Mouse (Mus musculus) B cell, adult 2 months (primary cell): ENCODE measurements at regions not wholly inside any gene's neighbourhood (a gene's known extent, or its start where the extent isn't known, plus 50 kb on each side); places are given as distances from the start of the nearest gene placed in this dataset.

ENCODE experiments used
- DNase-seq, 2 experiments: peaks; one replicate each; pipeline ENCODE4 v3.0.0; 2022

- DNase-seq, result no peak
Observed at GRCm38 (mm10) chr13:92911660-92912284, 67.2 kb downstream of the Mtx3 start.

GRCm38 (mm10) chr13:92912661-92913060 lies 68.1 kb downstream of the Mtx3 start:
- DNase-seq, result no peak

DNA sequence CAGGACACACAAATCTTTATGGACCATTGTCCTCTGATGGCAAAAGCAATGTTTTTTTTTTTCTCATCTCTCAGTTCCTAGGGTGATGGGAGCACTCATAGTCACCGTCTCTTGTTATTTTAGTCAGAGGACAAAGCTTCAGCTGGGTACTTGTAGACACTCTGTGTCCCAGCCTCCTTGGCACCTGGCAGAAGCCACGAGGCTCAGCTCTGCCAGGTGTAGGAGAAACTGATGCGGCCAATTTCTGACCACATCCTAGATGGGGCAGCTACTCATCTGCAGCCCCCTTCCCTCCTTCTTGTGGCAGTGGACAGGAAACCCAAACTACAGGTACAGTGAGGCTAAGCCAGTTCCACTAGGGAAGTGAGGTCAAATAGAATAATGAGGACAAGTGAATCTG lies 70.1 kb downstream of the Mtx3 start:
- no peak for DNase-seq

DNA sequence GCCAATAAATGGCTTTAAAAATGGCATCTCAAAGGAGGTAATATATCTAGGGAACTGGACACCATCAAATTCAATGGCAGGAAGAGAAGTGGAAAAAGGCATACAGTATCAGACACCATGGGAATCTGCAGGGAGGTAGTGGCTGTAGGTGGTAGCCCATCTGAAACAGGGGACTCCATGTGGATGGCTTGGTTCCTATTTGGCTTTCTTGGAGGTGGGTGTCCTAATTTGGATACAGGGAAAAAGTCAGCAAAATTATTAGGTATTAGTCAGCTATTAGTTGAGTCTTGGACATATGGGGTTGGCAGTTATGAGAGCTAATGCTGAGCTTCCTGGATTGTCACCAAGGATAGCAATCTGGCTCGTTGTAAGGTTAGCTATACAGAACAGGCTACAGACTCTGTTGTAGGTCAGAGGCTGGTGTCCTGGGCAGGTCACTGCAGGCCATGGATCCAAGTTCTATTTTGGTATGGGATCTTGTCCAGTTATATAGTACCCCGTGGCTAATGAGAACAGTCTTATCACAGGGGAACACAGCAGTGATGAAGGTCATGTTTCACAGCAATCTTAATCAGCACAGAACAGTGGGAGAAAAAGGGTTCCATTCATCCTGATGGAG lies 70.8 kb downstream of the Mtx3 start:
- no peak for DNase-seq

DNA sequence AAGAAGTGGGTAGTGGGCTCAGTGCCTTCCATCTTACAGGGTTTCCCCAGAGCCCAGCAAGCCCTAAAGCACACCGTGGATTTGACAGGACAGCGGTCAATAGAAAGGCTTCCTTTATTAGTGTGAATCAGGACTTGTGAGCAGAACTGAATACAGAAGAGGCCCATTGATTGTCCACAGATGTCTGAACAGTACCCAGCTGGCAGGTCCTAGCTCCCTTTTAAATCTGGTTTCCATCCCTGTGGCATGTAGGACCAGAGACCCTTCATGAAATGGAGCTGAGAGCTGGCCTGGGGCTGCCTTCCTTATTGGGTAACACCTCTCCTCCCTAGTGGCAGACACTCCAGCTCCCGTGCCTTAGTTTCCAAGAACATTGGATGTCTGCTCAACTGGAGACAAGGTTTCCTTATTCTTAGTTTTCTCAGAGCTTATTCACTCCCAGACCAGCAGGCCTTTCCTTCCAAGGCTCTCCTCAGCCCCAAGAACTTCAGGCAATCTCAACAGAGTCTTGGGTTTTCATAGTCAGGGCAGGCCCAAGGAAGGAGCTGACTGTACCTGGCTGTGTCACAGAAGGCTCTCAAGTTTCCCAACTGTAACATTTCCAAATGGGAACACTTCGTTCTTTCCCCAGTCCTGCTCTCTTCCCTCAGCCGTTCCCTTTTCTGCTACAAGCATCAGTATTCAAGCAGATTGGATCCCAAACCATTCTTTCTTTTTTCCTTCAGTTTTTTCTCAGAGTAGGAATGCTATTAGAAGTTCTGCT lies 71.6 kb downstream of the Mtx3 start:
- no peak for DNase-seq

DNA sequence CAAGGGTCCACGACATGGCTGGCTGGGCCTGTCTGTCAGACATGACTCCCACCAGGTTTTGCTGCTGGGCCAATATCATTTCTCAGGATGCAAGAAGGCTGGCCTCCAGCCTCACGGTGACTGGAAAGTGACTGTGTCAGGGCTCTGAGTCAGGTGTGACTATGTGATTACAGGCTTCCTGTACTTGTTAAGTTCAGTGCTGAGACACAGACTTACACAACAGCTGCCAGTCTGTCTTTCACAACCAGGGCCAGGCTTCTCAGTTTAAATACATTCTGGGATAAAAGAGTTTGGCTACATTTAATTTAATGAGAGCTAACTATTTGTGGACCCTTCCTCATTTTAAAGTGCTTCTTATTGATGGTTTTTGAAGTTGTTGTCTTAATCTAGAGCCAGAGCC lies 75.3 kb downstream of the Mtx3 start:
- no peak for DNase-seq

- DNase-seq, result no peak
Observed at GRCm38 (mm10) chr13:92921936-92922335, 77.4 kb downstream of the Mtx3 start.

- DNase-seq, result peak; percentile 43 to 46
Observed at GRCm38 (mm10) chr13:92923496-92923895, 78.9 kb downstream of the Mtx3 start.

DNA sequence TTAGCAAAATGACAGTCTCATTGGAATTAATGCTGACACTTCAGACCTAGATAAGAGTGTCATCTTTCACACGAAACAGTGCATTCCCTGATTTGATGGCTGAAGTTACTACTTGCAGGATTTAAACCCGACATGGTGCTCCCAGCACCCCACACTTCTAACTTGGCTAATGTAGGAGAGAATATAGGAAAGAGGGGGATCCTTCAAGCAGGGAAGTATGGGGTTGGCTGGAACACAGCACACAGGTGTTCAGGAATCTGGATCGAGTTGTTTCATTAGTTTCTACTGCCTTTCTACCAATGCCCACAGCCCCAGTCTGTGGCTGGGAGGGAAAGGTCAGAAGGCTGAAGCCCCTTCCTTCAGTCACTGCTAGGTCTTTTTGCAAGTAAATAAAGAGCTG lies 79.5 kb downstream of the Mtx3 start:
- no peak for DNase-seq

DNA sequence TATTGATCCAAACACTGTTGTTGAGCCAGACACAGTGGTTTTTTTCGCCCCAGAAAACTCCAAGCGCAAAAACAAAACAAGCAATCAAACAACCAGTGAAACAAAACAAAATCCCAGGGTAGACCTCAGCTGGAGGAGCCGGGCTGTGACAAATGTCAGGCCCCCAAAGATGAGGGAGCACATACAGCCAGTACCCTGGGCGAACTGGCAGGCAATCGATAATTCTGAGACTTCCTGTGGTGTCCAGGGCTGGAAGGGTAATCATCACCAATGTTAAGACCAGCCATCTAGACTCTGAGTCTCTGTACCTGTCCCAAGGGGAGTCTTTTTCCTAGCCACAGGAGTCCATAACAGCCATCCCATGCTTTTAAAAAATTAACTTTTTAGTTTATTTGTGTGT lies 80.6 kb downstream of the Mtx3 start:
- no peak for DNase-seq

- no peak for DNase-seq
Observed at GRCm38 (mm10) chr13:92928551-92928950, 84.0 kb downstream of the Mtx3 start.

DNA sequence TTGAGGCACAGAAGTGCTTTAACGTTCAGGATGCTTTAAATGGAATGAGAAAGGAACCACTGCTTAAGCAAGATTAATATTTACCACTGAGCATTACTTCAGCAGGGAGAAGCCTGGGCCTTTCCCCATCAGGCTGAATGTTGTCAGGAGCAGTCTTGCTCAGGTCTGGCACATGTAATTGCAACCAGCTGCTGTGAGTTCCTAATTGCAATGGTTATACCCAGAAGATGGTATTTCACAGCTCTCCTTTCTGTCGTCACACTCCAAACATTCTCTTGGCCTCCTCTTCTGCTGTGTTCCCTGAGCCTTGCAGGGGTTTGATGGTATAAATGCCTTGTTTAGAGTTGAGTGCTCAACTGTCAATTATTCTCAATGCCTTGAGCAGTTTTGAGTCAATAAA lies 87.1 kb downstream of the Mtx3 start:
- DNase-seq, result no peak

DNA sequence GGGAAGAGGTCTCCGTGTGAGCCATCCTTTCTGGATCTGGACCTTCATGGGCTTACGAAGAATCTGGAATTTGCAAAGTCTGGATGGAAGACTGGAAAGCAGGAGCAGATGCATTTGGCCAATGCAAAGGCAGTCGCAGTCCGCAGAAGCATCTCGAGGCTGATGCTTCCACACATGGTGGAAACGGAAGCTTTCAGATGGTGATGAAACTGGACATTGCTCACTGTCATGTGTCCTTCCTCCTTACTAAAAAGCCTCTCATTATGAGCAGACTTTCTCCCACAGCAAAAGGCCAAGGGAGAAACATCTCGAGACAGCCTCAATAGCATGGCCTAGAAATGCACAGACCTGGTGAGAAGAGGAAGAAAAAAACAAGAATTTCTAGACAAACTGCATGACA lies 94.5 kb downstream of the Mtx3 start:
- DNase-seq, result no peak

DNA sequence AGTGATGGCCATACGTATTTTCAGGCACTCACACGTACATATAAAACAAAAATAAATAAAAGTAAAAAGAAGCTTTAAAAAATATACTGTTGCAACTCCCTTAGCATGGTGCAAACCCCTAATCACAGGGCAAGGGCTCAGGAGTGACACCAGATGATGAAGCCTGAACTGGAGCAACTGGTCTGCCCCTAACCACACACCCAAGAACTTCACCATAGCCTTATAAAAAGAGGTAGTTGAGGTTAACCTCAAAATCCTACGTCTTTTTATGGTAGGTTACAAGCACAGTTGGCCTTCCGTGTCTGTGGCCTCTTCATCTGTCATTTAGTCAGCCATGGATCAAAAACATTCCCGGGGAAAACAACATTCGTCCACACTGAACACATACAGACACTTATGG lies 96.0 kb downstream of the Mtx3 start:
- DNase-seq, result peak in 1 of 2 experiments; percentile 10

DNA sequence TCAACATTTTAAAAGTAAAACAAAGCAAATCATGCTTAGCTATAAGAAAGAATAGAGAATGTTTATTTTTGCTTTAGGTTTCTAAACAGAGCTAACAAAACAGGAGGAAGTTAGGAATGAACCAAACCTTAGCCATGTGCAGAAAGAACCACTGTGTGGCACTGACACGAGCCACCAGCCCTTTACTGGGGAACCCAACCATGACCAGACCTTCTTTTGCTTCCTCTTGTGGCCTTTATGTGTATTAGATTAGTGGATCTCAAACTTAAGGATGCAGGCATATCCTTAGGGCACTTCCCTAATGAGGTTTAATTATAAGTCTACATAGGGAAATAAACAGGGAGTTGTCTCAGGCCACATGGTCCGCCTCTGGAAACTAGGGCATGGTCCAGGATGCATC lies 104.0 kb downstream of the Mtx3 start:
- peak; percentile 44 to 47 for DNase-seq

- DNase-seq, result no peak
Observed at GRCm38 (mm10) chr13:92960031-92960430, 115.5 kb downstream of the Mtx3 start.

GRCm38 (mm10) chr13:92962625-92963024 lies 118.1 kb downstream of the Mtx3 start:
- DNase-seq, result no peak

DNA sequence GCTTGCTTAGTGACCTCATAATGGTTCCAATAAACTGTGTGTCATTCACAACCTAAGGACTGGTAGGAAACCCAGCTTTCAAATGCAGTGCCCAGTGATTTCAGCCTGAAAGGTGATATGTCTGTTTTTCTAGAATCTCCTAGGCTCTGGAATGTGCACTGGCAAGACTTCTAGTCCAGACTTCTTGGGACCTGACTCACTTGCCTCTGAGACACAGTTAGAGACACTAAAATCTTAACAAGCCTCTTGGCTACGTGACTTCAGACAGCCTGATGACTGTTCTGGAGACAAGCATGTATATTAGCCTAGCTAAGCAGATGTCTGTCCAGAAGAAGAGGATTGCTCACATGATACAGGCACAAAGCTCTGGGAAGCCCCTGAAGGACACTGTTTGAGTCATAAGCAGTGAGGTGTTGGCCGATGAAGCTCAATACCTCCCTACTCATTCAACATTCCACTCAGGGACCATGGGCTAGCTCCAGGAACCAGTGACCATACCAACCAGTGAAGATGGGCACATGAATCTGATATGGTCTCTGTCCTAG lies 118.9 kb downstream of the Mtx3 start:
- no peak for DNase-seq

DNA sequence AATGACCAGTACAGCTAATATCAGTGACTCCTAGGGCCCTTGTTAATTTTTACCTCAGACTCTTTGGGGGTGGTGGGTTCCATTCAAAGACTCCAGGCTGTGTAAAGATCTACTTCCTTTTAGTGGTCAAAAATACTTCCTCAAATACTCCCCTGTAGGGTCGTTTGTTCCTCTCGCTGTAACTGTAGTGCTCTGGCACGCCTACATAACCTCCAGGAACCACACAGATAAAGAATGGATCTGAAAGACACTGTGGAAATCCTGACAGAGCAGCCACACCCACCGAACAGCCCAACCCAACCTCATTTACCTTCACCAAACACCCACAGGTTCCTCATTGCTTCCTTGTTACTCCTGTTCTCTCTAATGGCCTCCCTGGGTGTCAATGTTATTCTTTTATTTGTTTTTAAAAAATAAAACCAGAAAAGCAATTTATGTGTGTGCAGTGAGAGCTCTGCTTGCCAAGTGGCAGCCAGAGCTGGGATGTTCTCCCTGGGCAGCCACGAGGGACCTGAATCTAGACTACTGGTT lies 119.7 kb downstream of the Mtx3 start:
- no peak for DNase-seq

DNA sequence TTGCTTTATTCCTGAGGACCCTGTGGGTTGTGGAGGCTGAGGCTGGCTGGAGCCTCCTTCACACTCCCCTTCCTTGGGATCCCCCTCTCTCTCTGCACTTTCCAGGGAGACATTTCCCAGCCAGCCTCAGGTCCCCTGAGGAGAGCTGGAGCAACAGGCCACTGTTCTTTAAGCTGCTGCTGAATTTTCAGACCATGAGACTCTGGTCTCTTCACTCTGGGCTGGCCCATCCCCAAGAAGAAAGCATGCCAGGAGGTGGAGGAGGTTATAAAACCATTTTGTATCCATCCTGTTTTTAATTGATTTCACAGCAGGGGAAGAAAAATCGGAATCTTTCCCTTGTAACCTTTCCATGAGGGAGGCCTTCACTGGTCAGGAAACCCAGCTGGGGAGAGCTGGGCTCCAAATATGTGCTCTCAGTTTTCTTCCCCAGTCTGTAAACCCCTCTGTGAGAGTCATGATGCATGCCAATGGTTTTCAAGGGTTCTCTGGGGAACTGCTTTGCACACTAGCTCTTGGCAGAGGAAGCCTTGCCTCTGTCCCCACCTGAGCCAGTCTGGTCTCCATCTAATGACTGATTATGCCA lies 122.6 kb downstream of the Mtx3 start:
- no peak for DNase-seq

- no peak for DNase-seq
Observed at GRCm38 (mm10) chr13:92969579-92969978, 125.0 kb downstream of the Mtx3 start.

GRCm38 (mm10) chr13:92972891-92973290 lies 128.3 kb downstream of the Mtx3 start:
- DNase-seq, result no peak

DNA sequence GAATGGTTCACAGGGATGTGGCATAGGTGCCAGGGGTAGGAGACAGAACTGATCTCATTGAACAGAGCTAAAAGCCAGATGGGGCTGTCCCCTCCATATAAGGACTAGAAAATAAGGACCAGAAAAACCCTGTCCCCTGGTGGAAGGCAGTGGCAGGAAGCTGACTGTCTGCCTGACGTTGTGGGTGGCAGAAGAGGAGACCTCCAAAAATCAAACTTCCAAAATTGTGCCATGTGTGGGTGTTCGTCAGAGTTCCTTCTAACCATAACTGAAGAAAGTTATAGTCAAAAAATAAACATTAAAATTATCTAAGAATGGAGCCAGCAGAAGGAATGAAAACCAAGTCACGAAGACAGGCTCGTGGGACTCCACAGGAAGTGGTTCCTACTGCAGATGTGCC lies 129.2 kb downstream of the Mtx3 start:
- DNase-seq, result no peak
